8 mouse cellular contexts compared by ENCODE assay signal in the genomic region with DNA sequence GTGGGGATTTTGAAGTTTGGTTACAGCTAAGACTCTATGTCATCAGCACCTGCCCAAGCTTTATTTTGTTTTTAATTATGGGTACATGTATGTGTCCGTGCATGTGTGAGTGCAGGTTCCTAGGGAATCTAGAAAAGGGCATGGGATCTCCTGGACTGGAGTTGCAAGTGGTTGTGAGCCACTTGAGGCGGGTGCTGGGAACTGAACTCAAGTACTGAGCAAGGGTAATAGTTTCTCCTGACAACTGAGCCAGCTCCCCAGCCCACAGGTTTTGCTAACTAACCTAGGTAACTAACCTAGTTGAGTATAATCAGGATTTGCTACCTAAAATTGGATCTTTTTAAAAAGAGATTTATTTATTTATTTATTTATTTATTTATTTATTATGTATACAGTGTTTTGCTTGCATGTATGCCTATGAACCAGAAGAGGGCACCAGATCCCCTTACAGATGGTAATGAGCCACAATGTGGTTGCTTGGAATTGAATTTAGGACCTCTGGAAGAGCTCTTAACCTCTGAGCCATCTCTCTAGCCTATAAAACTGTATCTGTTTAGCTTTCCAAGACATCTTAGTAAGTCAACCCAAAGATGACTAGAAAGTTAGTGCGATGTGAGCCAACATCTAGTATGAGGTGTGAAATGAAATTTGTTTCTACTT. TPM values are rescaled to one million over a fixed set of nuclear protein-coding genes. Genes with fewer than 3 reads are reported as not detected.
DNase-seq lines count a peak whose midpoint lies in the region; ATAC-seq and TF ChIP-seq lines count a peak whose summit lies in the region.

No protein-coding gene starts in this region.

- intact Hi-C loops in heart, adult 2 months (cut with DNase I) = loop anchor here (5.0 kb wide), 1 partner anchor 698 kb away; no protein-coding TSS in a partner anchor

- no peaks in the 10 kb centered on the region for H3K9me3 ChIP-seq in heart, embryonic 11.5 days (replicated peaks; ENCODE audit: control insufficient read depth, low read length)

- 0 out of 2 replicates have a peak, but pooled peaks cover 3% of the 10 kb centered on the region for H3K27me3 ChIP-seq in heart, adult 2 months (ENCODE audit: control insufficient read depth, insufficient read depth, low read length)
- H3K27me3 ChIP-seq in heart, embryonic 11.5 days (ENCODE audit: control insufficient read depth, insufficient read depth, low read length) = 0 out of 2 replicates have a peak, but pooled peaks cover 2% of the 10 kb centered on the region

- H3K4me2 ChIP-seq in heart, embryonic 11.5 days = no peak overlapping the region

- H3K4me3 ChIP-seq in heart, adult 2 months = no peak overlapping the region
- H3K4me3 ChIP-seq in heart, embryonic 11.5 days (ENCODE audit: low read depth, low read length) = no peak overlapping the region

- no peak for DNase-seq in heart, adult 2 months
- DNase-seq in A20 (ENCODE audit: low read depth, low spot score) = peak; percentile 57
- DNase-seq in kidney, postnatal 36 days = peak; percentile 17 to 30
- no peak for DNase-seq in thymus, adult 18-20 months
- no peak for DNase-seq in urinary bladder, postnatal 25 days (ENCODE audit: low spot score)
- DNase-seq in heart, postnatal 4 days = no peak

- no peaks in the 10 kb centered on the region for H3K79me2 ChIP-seq in heart, adult 2 months (replicated peaks; ENCODE audit: control insufficient read depth, insufficient read depth, low read length)

- TF ChIP-seq CTCF in heart, adult 2 months (IDR thresholded peaks at IDR 0.05) = peak; percentile 83

- no peak for TF ChIP-seq POLR2A in heart, adult 2 months (IDR thresholded peaks at IDR 0.05; ENCODE audit: insufficient read depth, low read depth, low read length)

- ATAC-seq in heart, embryonic 11.5 days (replicated peaks; ENCODE audit: insufficient number of reproducible peaks, low FRiP score, low TSS enrichment) = no peak
- ATAC-seq in activated CD4-positive, CD25-positive, alpha-beta regulatory T cell, adult 4 months = peak; percentile 82

- 67% methylated on average over 3 of the region's 3 CpGs for WGBS in heart, adult 2 months
- WGBS in heart, embryonic 11.5 days (ENCODE audit: insufficient replicate concordance) = 68% methylated on average over 3 of the region's 3 CpGs

- H3K4me1 ChIP-seq in heart, adult 2 months (ENCODE audit: control insufficient read depth, insufficient read depth, low read length) = no peaks in the 10 kb centered on the region
- no peaks in the 10 kb centered on the region for H3K4me1 ChIP-seq in heart, embryonic 11.5 days (ENCODE audit: control insufficient read depth, insufficient read depth, low read length)

- H3K9ac ChIP-seq in heart, adult 2 months (ENCODE audit: low read depth, low read length) = no peak overlapping the region
- no peak overlapping the region for H3K9ac ChIP-seq in heart, embryonic 11.5 days (ENCODE audit: low read depth, low read length)

- TF ChIP-seq EP300 in heart, adult 2 months (IDR thresholded peaks at IDR 0.05; ENCODE audit: insufficient read depth, low read depth, low read length) = no peak

- H3K36me3 ChIP-seq in heart, adult 2 months (ENCODE audit: control insufficient read depth, insufficient read depth, low read length) = no peaks in the 10 kb centered on the region
- no peaks in the 10 kb centered on the region for H3K36me3 ChIP-seq in heart, embryonic 11.5 days (ENCODE audit: control insufficient read depth, insufficient read depth, low read length)

- H3K27ac ChIP-seq in heart, adult 2 months = no peak overlapping the region
- H3K27ac ChIP-seq in heart, embryonic 11.5 days (ENCODE audit: low read depth, low read length) = no peak overlapping the region

RNA-seq across cellular contexts. Expression of gene Grsf1, which starts 13.4 kb away (rescaled TPM):
- total RNA-seq in heart, adult 2 months (2021) = 100 to 1,000 TPM; 187 to 211 TPM
- polyA plus RNA-seq in heart, adult 2 months (2012; rRNA removed) = 63.6 and 111 TPM in 2 replicates
- polyA plus RNA-seq in heart, embryonic 11.5 days (2014; fragmentation: Nextera tagmentation; extraction: Ambion mirVana) = 72.7 and 77.2 TPM in 2 replicates
- 1 to 10 TPM; 7.7 to 9.0 TPM for polyA plus RNA-seq in activated CD4-positive, CD25-positive, alpha-beta regulatory T cell, adult 4 months (2017; shearing (Covaris generic))
- 100 to 1,000 TPM; 180 to 186 TPM for total RNA-seq in heart, postnatal 4 days (2021)

RNA-seq across cellular contexts. Expression of gene Mob1b, which starts 31.2 kb away (rescaled TPM):
- total RNA-seq in heart, adult 2 months (2021) = 10 to 100 TPM; 18.1 to 23.0 TPM
- 4.6 and 11.9 TPM in 2 replicates for polyA plus RNA-seq in heart, adult 2 months (2012; rRNA removed)
- polyA plus RNA-seq in heart, embryonic 11.5 days (2014; fragmentation: Nextera tagmentation; extraction: Ambion mirVana) = 32.4 and 39.8 TPM in 2 replicates
- 10 to 100 TPM; 10.2 to 10.5 TPM for polyA plus RNA-seq in activated CD4-positive, CD25-positive, alpha-beta regulatory T cell, adult 4 months (2017; shearing (Covaris generic))
- 10 to 100 TPM; 66.7 to 71.6 TPM for total RNA-seq in heart, postnatal 4 days (2021)

Comparison
In these comparisons a context has a peak if more than half of its experiments do, and no peak if none do; other contexts are left out.
1. DNase-seq: peak in A20 (single experiment) and kidney, postnatal 36 days (2 of 2); none in heart, adult 2 months (0 of 2), thymus, adult 18-20 months (0 of 2), urinary bladder, postnatal 25 days (single experiment) and heart, postnatal 4 days (single experiment).